Mouse (Mus musculus) C2C12 (cell line): ENCODE data around the gene Nfkbib. TPM values are rescaled to one million over a fixed set of nuclear protein-coding genes. Genes with fewer than 3 reads are reported as not detected.

Experiments
- H3K27me3 ChIP-seq: one replicate; pipeline ENCODE4 v1.6.1; 2011; ENCODE audit not compliant: control insufficient read depth, insufficient read depth, insufficient read length
- H3K36me3 ChIP-seq: one replicate; pipeline ENCODE4 v1.6.1; 2011; ENCODE audit not compliant: control insufficient read depth, insufficient read depth
- H3K4me3 ChIP-seq: one replicate; pipeline ENCODE4 v1.5.1; 2011; ENCODE audit warnings: mild to moderate bottlenecking, control low read depth; ENCODE audit not compliant: poor library complexity, insufficient read depth, severe bottlenecking
- H3K79me2 ChIP-seq: one replicate; pipeline ENCODE4 v1.6.1; 2011; ENCODE audit not compliant: control insufficient read depth, insufficient read depth
- H3K79me3 ChIP-seq: one replicate; pipeline ENCODE4 v1.6.1; 2011; ENCODE audit warnings: low read depth, control low read depth
- H3ac ChIP-seq: one replicate; pipeline ENCODE3; 2011; ENCODE audit warnings: low read depth; ENCODE audit not compliant: control insufficient read depth, insufficient read length
- CEBPB ChIP-seq: IDR thresholded peaks from one replicate; pipeline ENCODE4 v1.6.1; 2011; ENCODE audit warnings: low read depth, mild to moderate bottlenecking, control low read depth, moderate library complexity
- CTCF ChIP-seq: IDR thresholded peaks from one replicate; pipeline ENCODE4 v1.5.1; 2011; ENCODE audit not compliant: control insufficient read depth, insufficient read depth, insufficient read length
- FOSL1 ChIP-seq: IDR thresholded peaks from one replicate; pipeline ENCODE4 v1.8.0; 2011; ENCODE audit warnings: mild to moderate bottlenecking, low read length; ENCODE audit not compliant: poor library complexity, insufficient read depth, severe bottlenecking
- MAX ChIP-seq: IDR thresholded peaks from one replicate; pipeline ENCODE4 v1.6.1; 2011; ENCODE audit warnings: mild to moderate bottlenecking, control low read depth
- MYOD1 ChIP-seq: IDR thresholded peaks from one replicate; pipeline ENCODE4 v1.6.1; 2011; ENCODE audit warnings: low read depth; ENCODE audit not compliant: control insufficient read depth, insufficient read length
- MYOG ChIP-seq: IDR thresholded peaks from one replicate; pipeline ENCODE4 v1.6.1; 2011; ENCODE audit not compliant: control insufficient read depth, insufficient read length; ENCODE audit errors: extremely low read depth
- USF1 ChIP-seq: IDR thresholded peaks from one replicate; pipeline ENCODE4 v1.6.1; 2011; ENCODE audit warnings: low read depth, mild to moderate bottlenecking, control low read depth, moderate library complexity
- polyA plus RNA-seq: library from polyadenylated mRNA; unstranded; fragments of >200 nt; fragmentation: generic; extraction: Trizol; gene quantifications from one replicate; pipeline ENCODE4 v1.2.1, GENCODE M21; 2012; ENCODE audit warnings: missing spikeins

Nfkbib gene
- polyA plus RNA-seq, 1 experiment: 45.1 TPM

DNA sequence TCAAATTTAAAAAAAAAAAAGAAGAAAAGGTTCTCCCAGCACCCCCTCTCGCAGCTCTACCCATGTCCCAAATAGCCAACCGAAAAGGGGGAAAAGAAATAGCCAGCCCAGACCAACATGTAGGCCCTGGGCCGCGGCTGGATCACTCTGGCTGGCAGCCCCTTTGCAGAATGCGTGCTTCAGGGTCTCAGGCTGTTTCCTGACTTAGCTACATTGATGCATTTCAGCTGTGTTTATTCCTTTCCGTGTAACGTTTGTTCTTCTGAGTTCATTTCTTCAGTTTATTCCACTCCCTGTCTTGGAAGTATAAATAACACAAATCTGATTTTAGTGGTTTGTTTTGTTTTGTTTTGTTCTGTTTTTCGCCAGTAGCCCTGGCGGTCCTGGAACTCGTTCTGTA lies 49.6 kb downstream of the Nfkbib start:
- Histone ChIP-seq H3K79me2 (no peaks in the 10 kb centered on the region), H3ac (no peak overlapping the region), H3K79me3 (no peaks in the 10 kb centered on the region), H3K36me3 (no peaks in the 10 kb centered on the region), H3K4me3 (peak overlapping the region; percentile 39), H3K27me3 (no peaks in the 10 kb centered on the region)
- TF ChIP-seq MYOD1: no peak
- TF ChIP-seq MYOG: no peak
- TF ChIP-seq CTCF: no peak
- TF ChIP-seq USF1: no peak
- no peak for TF ChIP-seq FOSL1
- no peak for TF ChIP-seq CEBPB

- H3K79me2 ChIP-seq: no peaks in the 10 kb centered on the region
Measured at GRCm38 (mm10) chr7:28716590-28717281, 50.6 kb downstream of the Nfkbib start, which contains the start of gene Fbxo17. Gene Fbxo17, plus strand, starts transcription at chr7:28716804.

GRCm38 (mm10) chr7:28715598-28715997 lies 51.7 kb downstream of the Nfkbib start:
- Histone ChIP-seq H3K4me3 (no peak overlapping the region), H3K36me3 (no peaks in the 10 kb centered on the region)

More at GRCm38 (mm10) chr7:28716590-28717281, 50.6 kb downstream of the Nfkbib start, which contains the start of gene Fbxo17:
- peak within 1 kb of the TSS; percentile 39 for H3K4me3 ChIP-seq
- no peaks in the 10 kb centered on the region for H3K27me3 ChIP-seq
- no peaks in the 10 kb centered on the region for H3K36me3 ChIP-seq
- H3K79me3 ChIP-seq: no peaks in the 10 kb centered on the region
- TF ChIP-seq CEBPB: no peak
- H3ac ChIP-seq: peak within 1 kb of the TSS; percentile 92

DNA sequence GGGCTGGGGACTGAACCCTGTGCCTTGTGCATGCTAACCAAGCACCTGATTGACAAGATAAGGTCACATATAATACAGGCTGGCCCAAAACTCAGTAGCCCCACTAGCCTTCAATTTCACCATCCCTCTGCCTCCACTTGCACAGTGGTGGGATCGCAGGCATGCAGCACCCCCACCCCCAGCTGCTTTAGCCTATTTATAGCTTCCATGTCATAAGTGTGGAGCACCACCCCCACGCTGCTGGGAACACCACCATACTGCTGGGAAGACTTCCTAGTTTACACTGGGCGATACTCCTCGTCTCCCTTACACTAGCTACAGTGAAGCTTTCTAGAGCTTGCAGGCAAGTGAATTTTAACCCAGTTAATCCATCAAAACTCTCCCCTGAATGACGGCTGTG lies 52.6 kb downstream of the Nfkbib start:
- H3K79me2 ChIP-seq: no peaks in the 10 kb centered on the region
- no peaks in the 10 kb centered on the region for H3K27me3 ChIP-seq
- H3K4me3 ChIP-seq: no peak overlapping the region
- H3ac ChIP-seq: no peak overlapping the region
- TF ChIP-seq MAX: no peak
- no peak for TF ChIP-seq MYOD1
- no peak for TF ChIP-seq USF1
- TF ChIP-seq MYOG: no peak
- no peak for TF ChIP-seq FOSL1
- no peak for TF ChIP-seq CTCF
- no peaks in the 10 kb centered on the region for H3K79me3 ChIP-seq
- H3K36me3 ChIP-seq: no peaks in the 10 kb centered on the region

More at GRCm38 (mm10) chr7:28715598-28715997, 51.7 kb downstream of the Nfkbib start:
- no peak overlapping the region for H3ac ChIP-seq
- no peaks in the 10 kb centered on the region for H3K79me3 ChIP-seq
- H3K27me3 ChIP-seq: no peaks in the 10 kb centered on the region
- TF ChIP-seq MYOD1: no peak
- H3K79me2 ChIP-seq: no peaks in the 10 kb centered on the region

DNA sequence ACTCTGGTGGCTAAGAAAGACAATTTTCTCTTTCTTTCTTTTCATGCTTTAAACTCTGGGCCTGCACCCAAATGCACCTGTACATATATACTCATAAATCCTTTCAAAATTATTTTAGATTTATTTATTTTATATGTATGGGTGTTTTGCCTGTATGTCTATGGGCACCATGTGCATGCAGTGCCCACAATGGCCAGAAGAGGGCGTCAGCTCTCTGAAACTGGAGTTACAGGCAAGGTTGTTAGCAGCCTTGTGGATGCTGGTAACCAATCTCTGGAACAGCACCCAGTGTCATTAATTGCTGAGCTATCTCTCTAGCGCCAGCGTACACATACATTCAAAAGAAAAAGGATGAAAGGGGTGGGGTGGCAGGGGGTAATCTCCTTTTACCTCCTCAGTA lies 56.4 kb downstream of the Nfkbib start:
- no peaks in the 10 kb centered on the region for H3K27me3 ChIP-seq
- H3K79me2 ChIP-seq: no peaks in the 10 kb centered on the region
- TF ChIP-seq MYOG: no peak
- no peak for TF ChIP-seq FOSL1
- no peak for TF ChIP-seq CEBPB
- no peak for TF ChIP-seq USF1
- TF ChIP-seq CTCF: no peak
- no peak for TF ChIP-seq MAX
- no peak for TF ChIP-seq MYOD1
- H3ac ChIP-seq: no peak overlapping the region
- no peaks in the 10 kb centered on the region for H3K79me3 ChIP-seq
- H3K36me3 ChIP-seq: no peaks in the 10 kb centered on the region
- H3K4me3 ChIP-seq: no peak overlapping the region

DNA sequence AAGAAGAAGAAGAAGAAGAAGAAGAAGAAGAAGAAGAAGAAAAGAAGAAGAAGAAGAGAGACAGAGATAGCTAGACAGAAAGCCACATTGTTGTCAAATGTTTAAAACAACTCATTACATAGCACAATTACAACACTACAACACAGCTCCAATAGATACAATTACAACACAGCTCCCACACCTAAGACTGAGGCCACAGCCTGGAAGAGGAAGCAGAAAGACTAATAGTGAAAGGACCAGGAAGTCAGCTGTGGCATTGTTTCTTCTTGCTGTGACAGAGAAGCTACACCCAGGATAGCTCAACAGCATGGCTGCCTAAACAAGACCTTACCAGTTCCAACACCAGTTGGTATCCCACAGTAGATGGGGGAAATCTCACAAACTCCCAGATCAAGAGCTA lies 57.9 kb downstream of the Nfkbib start:
- Histone ChIP-seq H3K27me3 (no peaks in the 10 kb centered on the region), H3K4me3 (no peak overlapping the region), H3K79me2 (no peaks in the 10 kb centered on the region), H3K79me3 (no peaks in the 10 kb centered on the region), H3K36me3 (no peaks in the 10 kb centered on the region), H3ac (no peak overlapping the region)
- no peak for TF ChIP-seq MYOD1
- no peak for TF ChIP-seq MYOG
- no peak for TF ChIP-seq CTCF
- TF ChIP-seq USF1: no peak
- no peak for TF ChIP-seq MAX
- no peak for TF ChIP-seq CEBPB
- TF ChIP-seq FOSL1: no peak

Other genes with a start within 250 kb of the Nfkbib start
- gene Ifnl3, start 244.7 kb downstream of the Nfkbib start, polyA plus RNA-seq: not detected
- not detected for gene Sycn, start 226.6 kb downstream of the Nfkbib start, polyA plus RNA-seq
- gene Nccrp1, start 220.3 kb downstream of the Nfkbib start, polyA plus RNA-seq: not detected
- 42.6 TPM for gene Samd4b, start 169.4 kb downstream of the Nfkbib start, polyA plus RNA-seq
- 33.4 TPM for gene Pak4, start 169.3 kb downstream of the Nfkbib start, polyA plus RNA-seq
- not detected for gene Acp7, start 136.2 kb downstream of the Nfkbib start, polyA plus RNA-seq
- 0.01 TPM for gene Fbxo27, start 74.7 kb downstream of the Nfkbib start, polyA plus RNA-seq
- gene Fbxo17, start 50.7 kb downstream of the Nfkbib start, polyA plus RNA-seq: 9.8 TPM
- gene Mrps12, start 25.7 kb downstream of the Nfkbib start, polyA plus RNA-seq: 193 TPM
- gene Sars2, start 25.5 kb downstream of the Nfkbib start, polyA plus RNA-seq: 18.1 TPM
- not detected for gene Ccer2, start 11.3 kb downstream of the Nfkbib start, polyA plus RNA-seq
- 48.9 TPM for gene Sirt2, start 777 bp downstream of the Nfkbib start, polyA plus RNA-seq
- 0.09 TPM for gene Rinl, start 21.5 kb upstream of the Nfkbib start, polyA plus RNA-seq
- 303 TPM for gene Hnrnpl, start 41.0 kb upstream of the Nfkbib start, polyA plus RNA-seq
- gene Ech1, start 57.7 kb upstream of the Nfkbib start, polyA plus RNA-seq: 106 TPM
- gene Lgals4, start 66.3 kb upstream of the Nfkbib start, polyA plus RNA-seq: 0.25 TPM
- gene Lgals7, start 96.3 kb upstream of the Nfkbib start, polyA plus RNA-seq: 0.12 TPM
- gene Capn12, start 113.9 kb upstream of the Nfkbib start, polyA plus RNA-seq: 0.39 TPM
- 465 TPM for gene Actn4, start 194.8 kb upstream of the Nfkbib start, polyA plus RNA-seq
- gene Eif3k, start 214.4 kb upstream of the Nfkbib start, polyA plus RNA-seq: 429 TPM
- gene Map4k1, start 214.5 kb upstream of the Nfkbib start, polyA plus RNA-seq: 3.6 TPM